Mouse (Mus musculus) lung, adult 2 months (tissue): Measurements from ENCODE around the gene Iqgap3. TPM values are rescaled to one million over a fixed set of nuclear protein-coding genes. Genes with fewer than 3 reads are reported as not detected.

ENCODE experiments used
- DNase-seq: peaks from one replicate; pipeline ENCODE4 v3.0.0; 2022
- H3K4me1 ChIP-seq: fragments of 200-500 bp; 2 replicates; pipeline ENCODE4 v1.6.1; 2011; ENCODE audit warnings: low read length; ENCODE audit not compliant: control insufficient read depth, insufficient read depth
- H3K4me3 ChIP-seq: fragments of 200-500 bp; replicated peaks from 2 replicates; pipeline ENCODE3; 2011; ENCODE audit warnings: low read depth, mild to moderate bottlenecking, control low read depth, low read length; ENCODE audit errors: extremely low read depth
- CTCF ChIP-seq: fragments of 200-500 bp; IDR thresholded peaks from 2 replicates; pipeline ENCODE4 v1.5.1; 2011; ENCODE audit warnings: mild to moderate bottlenecking, low read length, control low read depth; ENCODE audit not compliant: insufficient read depth
- POLR2A ChIP-seq: fragments of 200-500 bp; IDR thresholded peaks from 2 replicates; pipeline ENCODE4 v1.6.1; 2011; ENCODE audit warnings: low read depth, mild to moderate bottlenecking, control low read depth, low read length, borderline replicate concordance; ENCODE audit errors: extremely low read depth
- WGBS: fragments of 180-500 bp; shearing (Covaris S2); methylation state at CpG from one replicate; pipeline ENCODE4 v1.1.7; 2018; 5-methylcytosine and 5-hydroxymethylcytosine counted together
- polyA plus RNA-seq: library from polyadenylated mRNA; depleted of rRNA; stranded (reverse); fragments of >200 nt; gene quantifications from 2 replicates; pipeline ENCODE4 v1.2.3, GENCODE M21; 2012

Gene Iqgap3
- polyA plus RNA-seq, 1 experiment = 2.5 TPM

GRCm38 (mm10) chr3:88132492-88132891, 50.7 kb downstream of the Iqgap3 start:
- 84% methylated on average over 2 of the region's 2 CpGs for WGBS
- Histone ChIP-seq H3K4me1 (no peaks in the 10 kb centered on the region), H3K4me3 (no peak overlapping the region)
- DNase-seq = no peak
- TF ChIP-seq CTCF (no peak), POLR2A (no peak)

GRCm38 (mm10) chr3:88133187-88133771, 51.5 kb downstream of the Iqgap3 start:
- no peak overlapping the region for H3K4me3 ChIP-seq
- TF ChIP-seq CTCF (no peak), POLR2A (no peak)
- no peak for DNase-seq
- 49% methylated on average over 4 of the region's 4 CpGs for WGBS
- no peaks in the 10 kb centered on the region for H3K4me1 ChIP-seq

GRCm38 (mm10) chr3:88136346-88136745, 54.6 kb downstream of the Iqgap3 start:
- WGBS = 84% methylated on average over 9 of the region's 9 CpGs
- TF ChIP-seq POLR2A (no peak), CTCF (no peak)
- peaks cover 18% of the 10 kb centered on the region for H3K4me1 ChIP-seq
- no peak for DNase-seq
- H3K4me3 ChIP-seq = no peak overlapping the region

GRCm38 (mm10) chr3:88136945-88137494, 55.2 kb downstream of the Iqgap3 start:
- peaks cover 18% of the 10 kb centered on the region for H3K4me1 ChIP-seq
- H3K4me3 ChIP-seq = no peak overlapping the region
- WGBS = 60% methylated on average over 4 of the region's 4 CpGs
- no peak for DNase-seq
- TF ChIP-seq POLR2A = no peak
- TF ChIP-seq CTCF = no peak

GRCm38 (mm10) chr3:88137821-88138220, 56.0 kb downstream of the Iqgap3 start:
- WGBS = 6% methylated on average over 3 of the region's 3 CpGs
- DNase-seq = no peak
- H3K4me1 ChIP-seq = peaks cover 18% of the 10 kb centered on the region
- TF ChIP-seq POLR2A (no peak), CTCF (no peak)
- peak overlapping the region; percentile 56 for H3K4me3 ChIP-seq

- Histone ChIP-seq H3K4me1 (peaks cover 18% of the 10 kb centered on the region), H3K4me3 (peak overlapping the region; percentile 56)
- peak; percentile 93 for DNase-seq
- whole genome bisulfite sequencing = under 1% methylated on average over 32 of the region's 32 CpGs
- TF ChIP-seq CTCF (no peak), POLR2A (peak; percentile 71; the same call in 1 of the 2 replicates)
Measured at GRCm38 (mm10) chr3:88138336-88139242, 56.8 kb downstream of the Iqgap3 start.

- 16% methylated on average over 25 of the region's 25 CpGs for WGBS
- Histone ChIP-seq H3K4me3 (peak overlapping the region; percentile 56), H3K4me1 (peaks cover 24% of the 10 kb centered on the region)
- TF ChIP-seq POLR2A = no peak; the same call in 1 of the 2 replicates
- DNase-seq = no peak
Measured at GRCm38 (mm10) chr3:88139243-88140177, 57.7 kb downstream of the Iqgap3 start.

- 6% methylated on average over 11 of the region's 11 CpGs for WGBS
- peak; percentile 71 for DNase-seq
- Histone ChIP-seq H3K4me3 (peak overlapping the region; percentile 7), H3K4me1 (peaks cover 32% of the 10 kb centered on the region)
- TF ChIP-seq POLR2A (peak; percentile 85; the same call in 1 of the 2 replicates), CTCF (no peak)
Measured at GRCm38 (mm10) chr3:88140178-88140902, 58.6 kb downstream of the Iqgap3 start.

- WGBS = 16% methylated on average over 6 of the region's 6 CpGs
- peaks cover 38% of the 10 kb centered on the region for H3K4me1 ChIP-seq
- DNase-seq = no peak
- no peak overlapping the region for H3K4me3 ChIP-seq
- TF ChIP-seq POLR2A (no peak), CTCF (no peak)
Measured at GRCm38 (mm10) chr3:88140903-88141430, 59.2 kb downstream of the Iqgap3 start.
